Mouse (Mus musculus) activated CD4-positive, CD25-positive, alpha-beta regulatory T cell, adult 4 months (primary cell): Measurements from ENCODE around the gene Eif1b. TPM values are rescaled to one million over a fixed set of nuclear protein-coding genes. Genes with fewer than 3 reads are reported as not detected.
"Not testable (repeated sequence)": the region's sequence is repeated elsewhere in the genome, so short reads cannot be mapped to it uniquely, and the experiment has no call there.

Experiments
- ATAC-seq: one replicate; pipeline ENCODE4 v1.8.0; 2017
- polyA plus RNA-seq, 2 experiments: library from polyadenylated mRNA; unstranded; fragments of 100-300 nt; shearing (Covaris generic); gene quantifications; one replicate each; pipeline ENCODE4 v1.2.1; 2017

The Eif1b gene
- polyA plus RNA-seq, 2 experiments from 2014 or later, result 78.5 to 79.6 TPM

DNA sequence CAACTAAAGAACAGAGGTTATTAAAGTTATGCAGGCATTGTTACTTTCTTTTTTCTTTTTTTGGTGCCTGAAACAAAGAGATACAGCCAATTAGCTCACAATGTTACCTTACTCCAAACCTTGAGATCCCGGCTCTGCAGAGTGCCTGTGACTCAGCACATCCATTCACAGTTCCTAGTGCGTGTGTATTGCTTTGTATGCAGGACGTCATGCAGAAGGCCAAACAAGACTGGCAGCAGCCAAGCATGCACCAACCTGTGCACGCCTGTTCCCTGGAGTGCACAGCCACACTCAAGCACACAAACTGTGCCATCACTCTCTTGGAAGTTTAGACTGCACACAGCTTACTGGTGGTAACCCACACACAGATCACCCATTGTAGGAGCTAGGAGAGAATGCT, 35.2 kb downstream of the Eif1b start:
- ATAC-seq, result no peak

DNA sequence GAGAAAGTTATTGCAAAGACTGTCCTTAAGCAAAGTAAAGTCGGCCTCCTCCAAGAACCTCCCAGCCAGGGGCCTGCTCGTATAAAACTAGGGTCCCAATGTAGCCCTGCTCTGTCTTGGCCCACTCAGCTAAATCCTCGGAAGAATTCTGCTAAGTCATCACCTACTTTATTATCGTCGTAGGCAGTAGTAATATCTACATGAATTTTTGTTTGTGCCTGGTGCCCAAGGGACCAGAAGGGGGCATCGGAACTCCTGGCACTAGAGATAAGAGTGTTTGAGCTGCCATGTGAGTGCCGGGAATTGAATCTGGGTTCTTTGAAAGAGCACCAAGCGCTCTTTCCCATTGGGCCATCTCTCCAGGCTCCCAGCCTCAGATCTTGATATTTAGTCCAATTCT, 35.9 kb downstream of the Eif1b start:
- ATAC-seq, result no peak

DNA sequence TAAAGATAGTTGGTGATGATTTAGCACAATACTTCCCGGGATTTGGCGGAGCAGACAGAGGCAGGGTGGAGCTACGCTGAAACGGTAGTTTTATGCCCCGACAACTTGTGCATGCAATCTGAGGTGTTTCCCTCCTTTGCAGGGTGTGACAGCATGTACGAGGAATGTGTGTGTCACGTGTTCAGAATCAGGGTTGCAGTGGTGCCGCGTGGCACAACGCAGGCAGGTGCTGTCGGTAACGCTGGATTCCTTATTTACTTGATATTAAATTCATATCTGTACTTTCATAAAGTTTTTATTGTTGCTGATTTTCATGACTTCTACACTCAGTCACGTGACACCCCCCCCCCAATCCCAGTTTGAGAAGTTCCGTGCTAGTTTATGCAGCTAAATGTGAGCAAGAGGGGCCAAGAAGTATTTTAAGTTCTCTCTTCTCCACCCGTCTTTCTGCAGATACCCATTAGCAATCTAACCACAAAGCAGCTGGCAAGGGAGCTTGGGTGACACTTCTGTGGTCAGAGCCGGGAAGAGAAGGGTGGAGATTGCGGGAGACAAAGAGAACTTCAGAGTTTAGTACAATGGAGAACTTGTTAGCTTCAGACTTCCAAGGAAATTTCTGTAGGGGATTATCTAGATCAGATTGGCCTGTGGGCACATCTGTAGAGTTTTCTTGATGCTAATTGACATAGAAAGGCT, 36.9 kb downstream of the Eif1b start:
- no peak for ATAC-seq

DNA sequence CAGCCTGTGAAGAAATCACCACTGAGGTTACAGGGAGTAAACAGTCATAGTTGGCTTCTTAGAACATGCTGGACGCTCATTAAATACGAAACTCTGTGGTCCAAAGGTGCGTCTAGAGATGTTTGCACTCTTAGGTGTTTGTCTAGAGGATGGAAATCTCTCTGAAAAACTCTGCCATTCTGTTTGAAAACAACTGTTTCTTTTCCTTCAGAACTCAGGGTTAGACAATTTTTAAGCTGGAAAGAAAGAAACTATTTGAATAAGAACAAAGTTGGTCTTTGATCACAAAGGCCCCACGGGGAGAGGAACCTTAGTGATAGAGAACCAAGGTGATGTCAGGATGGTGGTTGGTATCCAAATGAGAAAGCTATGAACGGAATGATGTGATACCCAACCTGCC, 38.4 kb downstream of the Eif1b start:
- no peak for ATAC-seq

DNA sequence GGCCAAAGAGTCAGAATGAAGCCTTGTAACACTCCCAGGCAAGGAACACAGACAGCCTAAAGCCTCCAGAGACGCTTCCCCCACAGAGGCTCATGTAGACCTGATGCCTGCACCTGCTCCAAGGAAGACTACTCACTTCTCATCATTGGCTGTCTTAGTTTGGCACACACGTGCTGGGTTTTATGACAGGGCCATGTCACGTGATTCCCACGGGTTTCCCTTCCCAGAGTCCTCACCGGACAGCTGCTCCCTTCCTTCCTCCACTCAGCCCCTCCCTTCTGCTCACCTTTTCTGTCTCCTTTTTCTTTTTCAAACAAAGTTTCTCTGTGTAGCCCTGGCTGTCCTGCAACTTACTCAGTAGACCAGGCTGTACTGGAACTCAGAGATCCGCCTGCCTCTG, 40.0 kb downstream of the Eif1b start:
- ATAC-seq, result no peak

DNA sequence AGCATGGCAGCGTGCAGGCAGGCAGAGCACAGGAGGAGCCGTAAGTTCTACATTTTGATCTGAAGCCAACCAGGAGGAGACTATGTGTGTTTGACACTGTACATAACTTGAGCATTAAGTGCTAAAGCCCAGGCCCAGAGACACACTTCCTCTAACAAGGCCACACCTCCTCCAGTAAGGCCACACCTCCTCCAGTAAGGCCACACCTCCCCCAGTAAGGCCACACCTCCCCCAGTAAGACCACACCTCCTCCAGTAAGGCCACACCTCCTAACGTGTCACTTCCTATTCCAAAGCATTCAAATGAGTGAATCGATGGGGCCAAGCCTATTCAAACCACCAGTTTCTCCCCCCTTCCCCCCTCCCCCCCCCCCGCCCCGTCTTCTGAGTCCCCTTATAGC, 40.7 kb downstream of the Eif1b start:
- no peak for ATAC-seq

DNA sequence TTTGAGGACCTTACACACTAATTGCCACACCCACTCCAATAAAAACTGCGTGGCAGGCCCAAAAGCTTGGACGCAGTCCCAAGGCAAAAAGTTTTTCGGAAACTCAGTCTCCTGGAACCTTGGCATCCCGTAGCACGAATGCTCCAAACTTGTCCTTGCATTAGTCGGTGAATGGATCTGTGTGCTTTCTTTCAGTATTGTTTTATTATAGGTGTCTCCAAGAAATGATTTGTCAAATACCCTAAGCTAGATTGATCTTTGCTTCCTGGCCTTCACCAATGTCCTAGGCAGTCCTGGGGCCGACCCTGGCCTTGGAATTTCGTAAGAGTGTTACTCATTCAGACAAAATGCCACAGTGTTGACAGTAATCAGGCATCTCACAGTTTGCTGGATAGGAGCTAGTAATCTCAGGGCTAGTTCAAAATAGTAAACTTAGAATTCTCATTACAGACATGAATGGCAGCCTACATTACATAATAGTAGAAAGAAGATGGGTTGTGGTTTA, 41.5 kb downstream of the Eif1b start:
- not testable (repeated sequence) for ATAC-seq

DNA sequence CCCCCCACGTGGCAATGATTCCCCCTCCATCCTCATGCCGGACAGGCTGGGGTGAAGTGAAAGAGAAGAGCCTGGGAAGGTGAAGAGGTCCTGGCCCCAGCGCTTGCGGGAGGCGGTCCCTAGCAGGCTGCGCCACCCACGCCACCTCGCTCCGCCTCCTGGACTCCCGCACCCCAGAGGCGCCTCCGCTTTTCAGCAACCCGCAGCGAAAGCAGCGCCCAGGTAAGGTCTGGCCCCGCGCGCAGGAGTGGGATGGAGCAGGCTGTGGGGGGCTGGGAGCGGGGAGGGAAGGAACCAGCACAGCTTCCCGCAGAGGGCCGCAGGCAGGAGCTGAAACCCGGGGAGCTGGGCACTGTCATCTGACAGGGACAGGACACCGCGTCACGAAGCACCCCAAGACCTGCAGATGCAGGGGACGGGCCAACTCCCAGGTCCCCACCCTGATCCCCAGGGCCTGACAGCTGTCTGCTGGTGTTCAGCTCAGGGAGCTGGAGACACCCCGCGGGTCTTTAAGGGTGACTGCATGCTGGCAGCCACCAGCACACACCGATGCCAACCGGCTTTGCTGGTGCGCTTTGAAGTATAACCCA, 47.7 kb downstream of the Eif1b start, which contains the start of gene Entpd3:
Gene Entpd3, plus strand, starts transcription at position 157 of the 590 bp plus-strand sequence.
- ATAC-seq, result no peak

DNA sequence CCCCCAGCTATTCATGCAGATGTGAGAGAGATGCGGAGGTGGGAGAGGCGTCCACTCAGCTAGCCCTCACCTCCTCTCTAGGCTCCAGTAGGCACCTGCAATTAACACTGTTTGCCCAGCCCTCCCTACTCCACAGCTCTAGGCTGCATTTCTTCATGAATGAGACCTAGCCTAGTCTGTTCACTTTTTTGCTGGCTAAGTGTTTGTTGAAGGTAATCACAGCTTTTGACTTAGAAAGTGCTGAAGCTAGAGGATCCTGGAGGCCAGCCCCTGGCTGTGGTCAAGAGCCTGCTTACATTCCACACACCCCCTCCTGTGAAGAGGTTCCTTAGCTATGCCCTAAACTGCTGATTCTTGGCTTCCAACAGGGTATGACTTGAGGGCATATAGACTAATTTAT, 49.4 kb downstream of the Eif1b start:
- ATAC-seq, result no peak

DNA sequence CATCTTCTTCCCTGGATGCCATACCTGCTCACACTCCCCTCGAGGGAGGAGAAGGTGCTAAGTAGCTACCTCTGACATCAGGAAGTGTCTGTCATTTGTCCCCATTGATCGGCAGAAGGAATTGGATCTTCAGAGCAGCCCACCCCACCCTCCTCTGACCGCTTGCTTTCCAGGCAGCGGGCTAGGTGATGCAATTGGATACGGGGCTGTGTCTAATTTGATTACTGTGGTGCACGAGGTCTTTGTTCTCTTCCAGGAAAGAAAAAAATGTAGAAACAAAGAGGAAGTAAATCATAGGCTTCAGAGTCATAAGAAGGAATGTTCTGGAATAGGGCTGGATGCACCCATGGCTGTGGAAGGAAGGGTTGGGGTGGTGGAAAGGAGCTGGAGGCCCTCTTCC, 50.2 kb downstream of the Eif1b start:
- ATAC-seq, result no peak

Other genes with a start within 250 kb of the Eif1b start
- not detected for gene Myrip, start 190.7 kb upstream of the Eif1b start, polyA plus RNA-seq
- gene Entpd3, start 47.6 kb downstream of the Eif1b start, polyA plus RNA-seq, result under 1 TPM in 1 of 2 experiments, not detected in 1; 0.12 TPM
- 1,000 to 10,000 TPM; 2,156 to 2,621 TPM for gene Rpl14, start 79.2 kb downstream of the Eif1b start, polyA plus RNA-seq